Mouse (Mus musculus): Measurements from ENCODE around the gene Ajuba. TPM values are rescaled to one million over a fixed set of nuclear protein-coding genes. Genes with fewer than 3 reads are reported as not detected.

Gene Ajuba
- polyA plus RNA-seq, 1 experiment from 2014 or later = 6.1 TPM

DNA sequence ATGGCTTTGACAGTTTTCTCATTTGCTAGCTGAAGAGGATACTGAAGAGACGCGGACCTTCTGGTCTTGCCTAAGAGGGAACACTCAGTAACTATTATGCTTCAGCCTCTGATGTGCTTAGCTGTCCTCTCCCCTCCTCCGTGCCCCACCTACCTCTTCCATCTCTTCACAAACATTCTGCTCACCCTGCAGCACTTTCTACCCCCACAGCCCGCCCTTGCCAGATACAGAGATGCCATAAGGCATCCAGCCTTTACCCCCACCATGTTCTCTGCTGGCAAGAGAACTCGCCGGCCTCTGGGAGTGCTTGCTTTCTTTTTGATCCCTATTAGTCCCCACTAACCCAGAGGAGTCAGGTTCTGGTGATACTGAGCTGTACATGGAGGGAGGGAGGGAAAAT, 33.3 kb upstream of the Ajuba start:
- 79% methylated on average over 6 of the region's 6 CpGs for WGBS (ENCODE audit: insufficient replicate concordance)
- Histone ChIP-seq H3K9me3 (replicated peaks; ENCODE audit: control insufficient read depth, low read length) (no peaks in the 10 kb centered on the region), H3K4me2 (ENCODE audit: low read depth, low read length) (no peak overlapping the region), H3K27me3 (ENCODE audit: control insufficient read depth, insufficient read depth, low read depth, low read length) (no peaks in the 10 kb centered on the region), H3K9ac (ENCODE audit: low read depth, low read length) (no peak overlapping the region), H3K4me1 (ENCODE audit: control insufficient read depth, low read depth, low read length) (peaks cover 6% of the 10 kb centered on the region), H3K27ac (ENCODE audit: low read length) (no peak overlapping the region), H3K36me3 (ENCODE audit: control insufficient read depth, insufficient read depth) (no peaks in the 10 kb centered on the region), H3K4me3 (ENCODE audit: low read depth, low read length) (no peak overlapping the region)
- no peak for ATAC-seq (ENCODE audit: low read depth)

DNA sequence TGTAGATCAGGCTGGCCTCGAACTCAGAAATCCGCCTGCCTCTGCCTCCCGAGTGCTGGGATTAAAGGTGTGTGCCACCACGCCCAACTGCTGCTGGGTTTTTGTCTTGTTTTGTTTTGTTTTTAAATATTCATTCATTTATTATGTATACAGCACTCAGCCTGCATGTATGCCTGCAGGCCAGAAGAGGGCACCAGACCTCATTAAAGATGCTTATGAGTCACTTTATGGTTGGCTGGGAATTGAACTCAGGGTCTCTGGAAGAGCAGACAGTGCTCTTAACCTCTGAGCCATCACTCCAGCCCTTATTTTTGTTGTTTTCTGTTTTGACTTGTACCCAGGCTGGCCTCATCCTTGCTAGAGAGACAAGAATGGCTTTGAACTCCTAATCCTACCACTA, 32.6 kb upstream of the Ajuba start:
- Histone ChIP-seq H3K4me2 (ENCODE audit: low read depth, low read length) (no peak overlapping the region), H3K27me3 (ENCODE audit: control insufficient read depth, insufficient read depth, low read depth, low read length) (no peaks in the 10 kb centered on the region), H3K9me3 (replicated peaks; ENCODE audit: control insufficient read depth, low read length) (no peaks in the 10 kb centered on the region), H3K36me3 (ENCODE audit: control insufficient read depth, insufficient read depth) (no peaks in the 10 kb centered on the region), H3K4me1 (ENCODE audit: control insufficient read depth, low read depth, low read length) (peaks cover 9% of the 10 kb centered on the region), H3K4me3 (ENCODE audit: low read depth, low read length) (no peak overlapping the region), H3K9ac (ENCODE audit: low read depth, low read length) (no peak overlapping the region), H3K27ac (ENCODE audit: low read length) (no peak overlapping the region)
- ATAC-seq (ENCODE audit: low read depth) = no peak
- WGBS (ENCODE audit: insufficient replicate concordance) = 58% methylated on average over 4 of the region's 4 CpGs

DNA sequence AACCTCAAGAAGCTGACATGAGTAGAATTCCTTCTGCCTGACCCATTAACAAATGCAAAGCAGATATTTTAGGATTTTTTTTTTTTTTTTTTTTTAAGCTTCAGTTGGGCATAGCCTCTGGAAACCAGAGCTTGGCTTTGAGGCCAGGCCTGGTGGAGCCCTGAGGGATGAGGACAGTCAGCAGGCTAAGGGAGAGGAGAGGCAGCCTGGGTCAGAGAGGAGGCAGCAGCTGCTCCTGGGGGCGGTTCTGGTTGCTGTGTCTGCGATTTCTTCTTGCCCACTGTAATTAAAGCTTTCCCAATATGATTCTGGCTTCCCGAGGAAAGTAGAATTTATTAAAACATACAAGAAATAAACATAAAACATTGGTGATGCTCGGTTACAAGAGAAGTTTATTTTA, 31.9 kb upstream of the Ajuba start:
- Histone ChIP-seq H3K4me2 (ENCODE audit: low read depth, low read length) (no peak overlapping the region), H3K9ac (ENCODE audit: low read depth, low read length) (no peak overlapping the region), H3K4me1 (ENCODE audit: control insufficient read depth, low read depth, low read length) (peaks cover 15% of the 10 kb centered on the region), H3K4me3 (ENCODE audit: low read depth, low read length) (no peak overlapping the region), H3K9me3 (replicated peaks; ENCODE audit: control insufficient read depth, low read length) (no peaks in the 10 kb centered on the region), H3K27me3 (ENCODE audit: control insufficient read depth, insufficient read depth, low read depth, low read length) (no peaks in the 10 kb centered on the region), H3K36me3 (ENCODE audit: control insufficient read depth, insufficient read depth) (no peaks in the 10 kb centered on the region), H3K27ac (ENCODE audit: low read length) (no peak overlapping the region)
- no peak for ATAC-seq (ENCODE audit: low read depth)
- WGBS (ENCODE audit: insufficient replicate concordance) = 70% methylated on average over 4 of the region's 4 CpGs

DNA sequence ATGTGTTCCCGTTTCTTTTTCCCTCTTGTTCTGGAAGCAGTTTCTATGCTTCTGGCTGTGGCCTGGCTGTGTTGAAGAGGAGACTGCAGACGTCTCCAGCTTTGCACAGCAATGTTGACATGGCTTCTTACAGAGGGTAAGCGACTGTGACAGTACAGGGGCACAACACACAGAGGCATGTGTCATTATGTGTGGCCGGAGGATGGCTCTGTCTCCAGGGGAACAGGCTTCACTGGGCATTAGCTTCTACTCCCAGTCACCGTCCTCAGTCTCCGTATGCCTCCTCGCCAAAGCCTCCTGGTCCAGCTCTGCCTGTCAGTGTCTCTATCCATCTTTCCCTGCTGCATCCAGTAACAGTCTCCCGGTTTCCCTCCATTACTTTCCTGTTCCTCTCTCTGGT, 29.9 kb upstream of the Ajuba start:
- Histone ChIP-seq H3K9me3 (replicated peaks; ENCODE audit: control insufficient read depth, low read length) (no peaks in the 10 kb centered on the region), H3K36me3 (ENCODE audit: control insufficient read depth, insufficient read depth) (no peaks in the 10 kb centered on the region), H3K27ac (ENCODE audit: low read length) (no peak overlapping the region), H3K4me2 (ENCODE audit: low read depth, low read length) (no peak overlapping the region), H3K9ac (ENCODE audit: low read depth, low read length) (no peak overlapping the region), H3K27me3 (ENCODE audit: control insufficient read depth, insufficient read depth, low read depth, low read length) (no peaks in the 10 kb centered on the region), H3K4me1 (ENCODE audit: control insufficient read depth, low read depth, low read length) (peaks cover 25% of the 10 kb centered on the region), H3K4me3 (ENCODE audit: low read depth, low read length) (no peak overlapping the region)
- ATAC-seq (ENCODE audit: low read depth) = no peak
- 72% methylated on average over 8 of the region's 8 CpGs for WGBS (ENCODE audit: insufficient replicate concordance)

DNA sequence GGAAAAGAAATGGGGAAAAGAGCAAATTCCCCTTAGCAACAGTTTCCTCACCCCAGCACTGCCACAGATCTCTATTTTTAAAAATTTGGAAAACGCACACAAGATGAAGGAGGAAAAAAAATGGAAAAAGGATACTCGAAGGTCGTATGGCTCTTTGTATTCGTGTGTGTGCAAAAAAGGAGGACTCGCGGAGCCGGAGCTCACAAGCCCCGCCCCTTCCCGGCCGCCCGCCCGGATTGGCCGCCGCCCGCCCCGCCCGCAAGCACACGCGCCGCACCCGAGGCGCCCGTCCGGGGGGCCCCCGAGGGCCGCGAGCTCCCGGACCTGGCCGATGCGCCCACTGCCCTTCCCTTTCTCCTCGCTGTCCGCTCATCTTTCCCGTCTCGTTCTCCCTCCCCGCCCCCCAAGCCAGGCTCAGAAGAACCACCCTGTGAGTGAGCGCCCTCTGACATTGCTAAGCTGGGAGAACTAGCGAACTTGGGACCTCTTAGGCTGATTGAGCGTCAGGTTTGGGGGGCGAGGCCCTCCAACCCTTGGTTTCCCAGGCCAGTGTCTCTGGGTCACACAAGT, 28.5 kb upstream of the Ajuba start, which contains the start of gene 4931414P19Rik:
Gene 4931414P19Rik (minus strand): TSS at position 242 of the 570 bp plus-strand sequence.
- H3K27ac ChIP-seq (ENCODE audit: low read length) = peak within 1 kb of the TSS; percentile 88
- no peaks in the 10 kb centered on the region for H3K9me3 ChIP-seq (replicated peaks; ENCODE audit: control insufficient read depth, low read length)
- H3K4me3 ChIP-seq (ENCODE audit: low read depth, low read length) = peak within 1 kb of the TSS; percentile 71
- H3K36me3 ChIP-seq (ENCODE audit: control insufficient read depth, insufficient read depth) = no peaks in the 10 kb centered on the region
- H3K9ac ChIP-seq (ENCODE audit: low read depth, low read length) = peak within 1 kb of the TSS; percentile 82
- peak within 1 kb of the TSS; percentile 92 for H3K4me2 ChIP-seq (ENCODE audit: low read depth, low read length)
- H3K4me1 ChIP-seq (ENCODE audit: control insufficient read depth, low read depth, low read length) = peaks cover 30% of the 10 kb centered on the region
- WGBS (ENCODE audit: insufficient replicate concordance) = 0% methylated on average over 29 of the region's 39 CpGs
- no peaks in the 10 kb centered on the region for H3K27me3 ChIP-seq (ENCODE audit: control insufficient read depth, insufficient read depth, low read depth, low read length)
- ATAC-seq (ENCODE audit: low read depth) = peak; percentile 49

DNA sequence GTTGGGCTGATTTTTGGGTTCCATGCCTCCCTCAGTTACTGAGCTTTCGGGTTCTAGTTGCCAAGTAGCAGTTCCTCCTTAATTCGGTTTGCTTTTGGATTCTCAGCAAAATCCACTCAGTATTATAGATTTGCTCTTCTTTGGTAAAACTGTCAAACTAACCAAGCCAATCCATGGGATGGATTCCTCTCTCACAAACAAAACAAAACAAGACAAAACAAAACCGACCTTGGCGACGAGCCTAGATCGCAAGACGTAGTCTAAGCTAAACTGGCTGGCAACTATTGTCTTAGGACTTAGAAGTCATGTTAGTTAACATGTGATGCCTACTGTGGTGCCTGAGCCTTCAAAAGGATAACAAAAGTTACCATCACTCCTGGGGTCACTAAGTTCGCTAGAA, 26.3 kb upstream of the Ajuba start:
- WGBS (ENCODE audit: insufficient replicate concordance) = 88% methylated on average over 8 of the region's 8 CpGs
- no peak overlapping the region for H3K9ac ChIP-seq (ENCODE audit: low read depth, low read length)
- no peak for ATAC-seq (ENCODE audit: low read depth)

DNA sequence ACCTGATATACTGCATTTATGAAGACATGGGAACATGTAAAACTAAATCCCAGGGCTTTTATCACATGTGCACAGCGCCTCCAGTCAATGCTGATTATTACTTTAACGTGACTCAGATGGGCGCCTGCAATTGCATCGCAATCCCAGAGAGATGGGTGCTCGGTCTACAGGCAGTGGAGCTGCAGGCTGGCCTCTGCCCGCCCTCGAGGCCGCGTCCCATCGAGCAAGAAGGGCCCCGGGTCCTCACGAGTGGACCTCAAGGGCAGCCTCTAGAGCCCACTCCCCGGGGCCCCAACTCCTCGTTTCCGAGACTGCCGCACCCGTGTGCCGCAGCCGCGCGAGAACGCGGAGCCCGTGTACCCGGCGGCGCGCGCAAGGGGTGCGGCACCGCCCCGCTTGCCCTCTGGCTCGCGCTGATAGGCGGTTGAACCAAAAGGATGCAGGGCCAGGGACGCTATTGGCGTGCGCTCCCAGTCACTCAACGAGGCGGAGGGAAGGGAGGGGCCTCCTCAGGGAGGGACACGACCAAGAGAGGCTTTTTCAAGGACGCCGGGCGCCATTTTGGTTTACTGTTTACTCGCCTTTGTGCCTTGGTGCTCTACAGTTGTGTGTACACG, 25.8 kb upstream of the Ajuba start:
- Histone ChIP-seq H3K9me3 (replicated peaks; ENCODE audit: control insufficient read depth, low read length) (no peaks in the 10 kb centered on the region), H3K4me1 (ENCODE audit: control insufficient read depth, low read depth, low read length) (peaks cover 30% of the 10 kb centered on the region), H3K9ac (ENCODE audit: low read depth, low read length) (peak overlapping the region; percentile 86), H3K4me3 (ENCODE audit: low read depth, low read length) (peak overlapping the region; percentile 82), H3K27me3 (ENCODE audit: control insufficient read depth, insufficient read depth, low read depth, low read length) (no peaks in the 10 kb centered on the region), H3K36me3 (ENCODE audit: control insufficient read depth, insufficient read depth) (no peaks in the 10 kb centered on the region), H3K4me2 (ENCODE audit: low read depth, low read length) (peak overlapping the region; percentile 68), H3K27ac (ENCODE audit: low read length) (peak overlapping the region; percentile 95)
- WGBS (ENCODE audit: insufficient replicate concordance) = under 1% methylated on average over 46 of the region's 46 CpGs
- ATAC-seq (ENCODE audit: low read depth) = peak; percentile 99

More for the DNA sequence above, 26.3 kb upstream of the Ajuba start:
- Histone ChIP-seq H3K4me3 (ENCODE audit: low read depth, low read length) (peak overlapping the region; percentile 82), H3K4me1 (ENCODE audit: control insufficient read depth, low read depth, low read length) (peaks cover 30% of the 10 kb centered on the region), H3K36me3 (ENCODE audit: control insufficient read depth, insufficient read depth) (no peaks in the 10 kb centered on the region), H3K4me2 (ENCODE audit: low read depth, low read length) (peak overlapping the region; percentile 61), H3K27me3 (ENCODE audit: control insufficient read depth, insufficient read depth, low read depth, low read length) (no peaks in the 10 kb centered on the region), H3K9me3 (replicated peaks; ENCODE audit: control insufficient read depth, low read length) (no peaks in the 10 kb centered on the region), H3K27ac (ENCODE audit: low read length) (peak overlapping the region; percentile 95)

DNA sequence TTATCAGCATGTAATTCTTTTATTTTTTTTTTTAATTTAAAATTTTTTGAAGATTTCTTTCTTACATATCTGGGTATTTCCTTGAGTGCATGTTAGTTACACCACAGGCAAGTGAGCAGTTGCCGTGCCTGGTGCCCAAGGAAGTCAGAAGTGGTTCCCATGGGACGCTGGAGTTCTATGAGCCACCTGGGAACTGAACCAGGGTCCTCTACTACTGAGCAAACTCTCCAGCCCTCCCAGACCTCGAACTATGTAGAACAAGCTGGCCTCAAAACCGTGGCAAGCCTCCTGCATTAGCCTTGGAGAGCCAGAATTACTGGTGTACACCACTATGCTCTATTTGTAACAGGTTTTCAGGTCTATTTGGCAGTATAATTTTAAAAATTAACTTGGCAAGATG, 25.3 kb upstream of the Ajuba start:
- ATAC-seq (ENCODE audit: low read depth) = no peak
- H3K9ac ChIP-seq (ENCODE audit: low read depth, low read length) = peak overlapping the region; percentile 86
- no peaks in the 10 kb centered on the region for H3K36me3 ChIP-seq (ENCODE audit: control insufficient read depth, insufficient read depth)
- peaks cover 30% of the 10 kb centered on the region for H3K4me1 ChIP-seq (ENCODE audit: control insufficient read depth, low read depth, low read length)
- H3K4me3 ChIP-seq (ENCODE audit: low read depth, low read length) = peak overlapping the region; percentile 82
- 40% methylated on average over 4 of the region's 4 CpGs for WGBS (ENCODE audit: insufficient replicate concordance)
- peak overlapping the region; percentile 68 for H3K4me2 ChIP-seq (ENCODE audit: low read depth, low read length)
- H3K9me3 ChIP-seq (replicated peaks; ENCODE audit: control insufficient read depth, low read length) = no peaks in the 10 kb centered on the region
- peak overlapping the region; percentile 95 for H3K27ac ChIP-seq (ENCODE audit: low read length)
- H3K27me3 ChIP-seq (ENCODE audit: control insufficient read depth, insufficient read depth, low read depth, low read length) = no peaks in the 10 kb centered on the region

DNA sequence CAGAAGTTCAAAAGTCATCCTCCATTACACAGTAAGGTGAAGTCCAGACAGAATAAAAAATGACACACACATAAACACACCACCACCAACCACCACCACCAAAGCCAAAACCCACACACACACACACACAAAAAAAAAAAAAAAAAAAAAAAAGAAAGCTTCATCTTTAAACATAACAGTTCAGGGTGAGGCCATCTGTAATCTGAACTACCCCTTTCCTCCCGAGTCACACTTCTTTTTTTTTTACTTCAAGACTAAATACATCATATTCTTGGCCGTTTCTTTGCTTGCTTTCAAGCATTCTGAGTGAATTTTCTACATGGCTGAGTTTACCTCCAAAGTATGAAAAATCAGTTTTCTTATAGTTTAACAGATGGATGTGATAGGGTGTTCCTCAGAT, 24.2 kb upstream of the Ajuba start:
- no peak overlapping the region for H3K27ac ChIP-seq (ENCODE audit: low read length)

More for the DNA sequence above, 24.2 kb upstream of the Ajuba start:
- peaks cover 30% of the 10 kb centered on the region for H3K4me1 ChIP-seq (ENCODE audit: control insufficient read depth, low read depth, low read length)
- no peak overlapping the region for H3K9ac ChIP-seq (ENCODE audit: low read depth, low read length)
- H3K27me3 ChIP-seq (ENCODE audit: control insufficient read depth, insufficient read depth, low read depth, low read length) = no peaks in the 10 kb centered on the region
- no peaks in the 10 kb centered on the region for H3K9me3 ChIP-seq (replicated peaks; ENCODE audit: control insufficient read depth, low read length)
- no peak overlapping the region for H3K4me2 ChIP-seq (ENCODE audit: low read depth, low read length)
- H3K36me3 ChIP-seq (ENCODE audit: control insufficient read depth, insufficient read depth) = no peaks in the 10 kb centered on the region
- ATAC-seq (ENCODE audit: low read depth) = no peak
- 45% methylated on average over 2 of the region's 2 CpGs for WGBS (ENCODE audit: insufficient replicate concordance)
- no peak overlapping the region for H3K4me3 ChIP-seq (ENCODE audit: low read depth, low read length)
